Mouse (Mus musculus) megakaryocyte-erythroid progenitor cell, adult 5-6 weeks (primary cell): Measurements from ENCODE around the gene Vars. TPM values are rescaled to one million over a fixed set of nuclear protein-coding genes. Genes with fewer than 3 reads are reported as not detected.
A peak's percentile ranks its signal among the peaks of the same experiment; 100 is the strongest.
"Not testable (repeated sequence)": the region's sequence is repeated elsewhere in the genome, so short reads cannot be mapped to it uniquely, and the experiment has no call there.

ENCODE experiments used
- ATAC-seq: replicated peaks from 2 replicates; pipeline ENCODE4 v1.8.0; 2016; ENCODE audit warnings: mild to moderate bottlenecking, inconsistent platforms; ENCODE audit not compliant: severe bottlenecking, poor library complexity, low FRiP score, low TSS enrichment
- total RNA-seq, 2 experiments: library from RNA; stranded (forward) in 1 of 2; stranded (reverse) in 1 of 2; fragments of 200-1000, 215-1000 nt in 1 of 2; fragments of >200 nt in 1 of 2; fragmentation: Nextera tagmentation in 1 of 2; gene quantifications; 2 replicates each; pipeline ENCODE4 v1.2.3; 2014 to 2017

Gene Vars
- total RNA-seq, 2 experiments from 2014 or later, result 213 to 342 TPM

DNA sequence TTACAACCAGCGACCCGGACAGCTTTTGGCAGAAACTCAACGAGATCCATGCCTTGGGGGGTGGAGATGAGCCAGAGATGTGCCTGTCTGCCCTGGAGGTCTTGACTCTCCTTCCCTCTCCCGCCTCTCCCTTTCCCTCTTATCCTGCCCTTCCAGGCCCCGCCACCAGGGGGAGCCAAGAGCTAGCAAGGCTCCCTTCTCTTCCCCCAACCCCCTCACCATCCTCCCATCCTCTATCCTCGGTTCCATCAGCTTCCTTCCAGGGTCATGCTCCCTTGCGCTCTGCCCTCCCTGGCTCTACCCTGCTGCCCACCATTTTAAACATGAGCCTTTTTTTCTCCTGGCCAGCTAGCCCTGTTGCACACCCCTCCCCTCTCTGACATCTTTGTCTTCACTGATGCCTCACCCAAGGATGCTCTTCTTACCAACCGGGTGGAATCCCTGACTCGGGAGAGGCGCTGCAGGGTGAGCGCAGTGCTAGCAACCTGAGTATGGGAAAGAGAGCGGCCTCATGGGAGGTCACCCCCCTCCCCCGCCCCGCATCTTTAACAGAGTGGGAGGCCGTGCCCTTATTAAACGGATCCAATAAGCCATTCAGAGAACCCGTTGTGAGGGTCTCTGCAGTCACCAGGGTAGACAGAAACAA, 20.5 kb downstream of the Vars start:
- peak; percentile 41 for ATAC-seq

DNA sequence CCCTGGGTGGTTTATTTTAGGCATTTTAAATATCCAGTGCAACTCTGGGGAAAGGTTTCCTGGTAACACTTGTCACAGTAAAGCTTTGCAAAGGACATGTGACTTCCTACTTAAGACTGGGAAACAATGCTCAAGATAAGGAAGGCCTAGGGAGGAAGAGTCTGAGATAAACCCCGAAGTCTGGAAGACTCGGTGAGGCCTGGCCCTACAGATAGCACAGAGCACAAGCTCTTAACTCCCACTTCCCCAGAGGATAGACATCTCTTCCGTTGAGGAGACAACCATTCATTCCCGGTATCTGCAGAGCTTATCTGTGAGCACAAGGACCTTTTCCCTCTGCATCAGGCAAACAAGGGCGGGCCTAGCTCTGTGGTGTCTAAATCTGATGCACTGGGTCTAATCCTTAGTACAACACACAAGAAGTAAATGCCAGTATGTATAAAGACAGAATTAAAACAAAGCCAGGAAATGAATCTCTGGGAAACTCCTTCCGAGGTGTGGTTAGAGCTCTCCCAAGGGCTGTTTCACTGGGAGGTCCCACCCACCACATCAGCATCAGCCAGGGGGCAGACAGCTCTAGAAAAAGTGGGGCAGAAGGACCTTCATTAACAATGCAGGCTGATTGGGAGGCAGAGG, 21.2 kb downstream of the Vars start:
- peak; percentile 76 for ATAC-seq

DNA sequence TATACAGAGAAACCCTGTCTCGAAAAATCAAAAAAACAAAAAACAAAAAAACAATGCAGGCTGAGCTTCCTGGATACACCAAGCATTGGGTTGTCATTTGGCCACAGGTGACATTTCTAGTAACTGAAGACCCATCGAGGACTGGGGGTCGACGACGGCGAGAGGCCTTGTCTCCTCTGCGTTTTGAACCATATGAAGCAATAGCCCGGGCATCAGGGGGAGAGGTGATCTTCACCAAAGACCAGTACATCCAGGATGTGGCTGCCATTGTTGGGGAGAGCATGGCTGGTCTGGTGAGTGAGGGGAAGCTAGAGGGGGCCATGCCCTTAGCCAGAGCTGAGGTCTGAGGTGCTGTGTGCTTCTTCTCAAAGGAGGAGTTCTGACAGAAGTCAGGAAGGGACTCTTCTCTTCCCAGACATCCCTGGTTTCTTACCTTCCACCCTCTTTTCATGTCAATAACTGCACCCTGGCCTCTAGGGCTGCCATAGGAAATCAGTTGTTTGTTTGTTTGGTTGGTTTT, 21.8 kb downstream of the Vars start:
- no peak for ATAC-seq

DNA sequence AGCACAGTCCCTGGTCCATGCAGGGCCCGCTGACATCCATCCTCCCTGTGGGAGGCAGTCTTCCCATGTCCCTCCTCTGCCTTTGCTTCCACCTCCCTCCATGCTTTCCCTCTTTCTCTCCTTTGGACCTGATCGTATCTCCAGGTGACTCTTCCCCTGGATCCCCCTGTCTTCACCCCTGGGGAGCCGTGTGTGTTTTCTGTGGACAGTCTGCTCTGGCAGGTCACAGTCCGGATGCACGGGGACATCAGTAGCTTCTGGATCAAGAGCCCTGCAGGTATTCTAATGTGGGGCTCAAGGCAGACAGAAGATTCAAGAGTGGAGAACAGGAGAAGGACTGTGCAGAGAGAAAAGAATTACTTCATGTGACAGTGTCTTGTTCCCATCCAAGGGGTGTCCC, 22.4 kb downstream of the Vars start:
- no peak for ATAC-seq

DNA sequence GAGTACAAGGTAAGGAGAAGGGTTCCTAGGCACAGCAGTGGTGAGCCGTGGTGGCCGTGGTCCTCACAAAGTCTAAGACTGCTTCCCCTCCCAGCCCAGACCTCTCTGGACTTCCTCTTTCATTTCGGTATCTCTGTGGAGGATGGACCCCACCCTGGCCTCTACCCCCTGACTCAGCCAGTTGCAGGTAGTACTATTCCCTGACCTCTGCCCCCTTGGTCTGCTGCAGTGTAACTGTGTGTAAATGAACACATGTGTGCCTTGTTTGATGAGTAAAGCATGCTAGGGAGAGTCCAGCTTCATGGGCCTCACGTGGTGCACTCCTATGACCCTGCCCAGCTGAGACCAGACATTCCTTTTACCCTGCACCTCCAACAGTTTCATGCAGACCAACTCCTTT, 23.0 kb downstream of the Vars start:
- no peak for ATAC-seq

DNA sequence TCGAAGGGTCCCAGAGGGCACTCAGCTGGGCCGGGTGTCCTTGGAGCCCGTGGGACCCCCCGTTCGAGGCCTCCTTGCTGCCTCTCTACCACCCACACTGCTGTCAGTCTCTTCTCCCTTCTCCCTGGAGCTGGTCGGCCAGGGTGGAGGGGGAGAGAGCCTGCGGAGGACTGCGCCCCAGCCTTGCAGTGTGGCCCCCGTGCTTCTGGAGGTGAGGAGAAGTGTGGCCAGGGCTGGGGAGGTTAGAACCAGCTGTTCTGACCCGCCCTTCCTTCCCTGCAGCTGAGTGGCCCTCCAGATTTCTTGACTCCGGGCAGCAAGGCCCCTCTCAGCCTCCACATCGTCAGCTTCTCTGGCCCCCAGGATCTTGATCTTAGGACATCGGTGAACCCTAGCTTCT, 23.5 kb downstream of the Vars start:
- no peak for ATAC-seq

DNA sequence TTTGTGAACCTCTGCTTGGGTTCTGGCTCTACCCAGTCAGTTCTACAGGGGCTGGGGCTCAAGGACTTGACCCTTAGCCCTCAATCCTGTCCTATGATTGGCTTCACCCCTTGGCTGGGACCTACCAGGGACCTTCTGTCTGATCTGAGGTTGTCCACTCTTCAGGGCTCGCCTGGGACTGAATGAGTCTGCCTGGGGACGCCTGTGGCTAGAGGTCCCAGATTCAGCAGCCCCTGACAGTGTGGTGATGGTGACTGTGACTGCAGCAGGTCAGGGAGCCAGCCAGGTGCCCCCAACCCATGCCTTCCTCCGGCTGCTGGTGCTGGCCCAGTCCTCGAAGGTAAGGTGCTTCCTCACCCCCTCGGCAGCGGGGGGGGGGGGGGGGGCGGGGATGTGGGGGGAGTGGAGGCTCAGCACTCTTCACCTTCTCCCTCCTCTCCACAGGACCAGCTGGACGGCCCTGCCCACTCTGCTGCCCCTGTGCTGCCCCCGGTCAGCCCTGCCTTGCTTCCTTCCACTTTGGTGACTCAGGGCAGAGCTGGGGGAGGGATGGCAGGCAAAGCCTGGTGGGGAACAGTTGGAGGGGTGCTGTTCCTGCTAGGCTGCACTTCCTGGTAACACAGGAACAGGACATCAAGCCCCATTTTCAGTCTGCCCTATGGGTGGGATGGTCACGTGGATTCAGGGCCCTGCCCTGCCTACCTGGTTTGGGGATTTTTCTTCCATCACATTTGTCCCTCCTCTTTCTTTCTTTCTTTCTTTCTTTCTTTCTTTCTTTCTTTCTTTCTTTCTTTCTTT, 24.1 kb downstream of the Vars start:
- no peak for ATAC-seq

DNA sequence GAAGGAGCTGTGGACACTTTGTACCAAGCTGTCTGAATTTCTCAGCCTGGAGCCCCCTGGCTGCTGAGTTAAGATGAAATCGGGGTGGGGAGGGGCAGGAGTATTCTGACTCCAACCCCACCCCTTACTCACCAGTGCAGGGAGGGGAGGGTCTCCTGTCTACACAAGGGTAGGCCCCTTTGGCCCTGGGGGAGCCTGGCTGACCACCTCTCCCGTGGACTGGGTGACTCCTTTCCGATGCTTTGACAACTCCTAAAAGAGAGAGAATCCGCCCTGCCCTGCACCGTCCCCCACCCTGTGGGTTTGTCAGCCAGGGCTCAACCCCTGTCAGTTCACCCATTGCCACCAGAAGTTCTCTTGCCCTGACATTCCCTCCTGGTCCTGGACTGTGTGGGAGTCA, 25.4 kb downstream of the Vars start:
- no peak for ATAC-seq

DNA sequence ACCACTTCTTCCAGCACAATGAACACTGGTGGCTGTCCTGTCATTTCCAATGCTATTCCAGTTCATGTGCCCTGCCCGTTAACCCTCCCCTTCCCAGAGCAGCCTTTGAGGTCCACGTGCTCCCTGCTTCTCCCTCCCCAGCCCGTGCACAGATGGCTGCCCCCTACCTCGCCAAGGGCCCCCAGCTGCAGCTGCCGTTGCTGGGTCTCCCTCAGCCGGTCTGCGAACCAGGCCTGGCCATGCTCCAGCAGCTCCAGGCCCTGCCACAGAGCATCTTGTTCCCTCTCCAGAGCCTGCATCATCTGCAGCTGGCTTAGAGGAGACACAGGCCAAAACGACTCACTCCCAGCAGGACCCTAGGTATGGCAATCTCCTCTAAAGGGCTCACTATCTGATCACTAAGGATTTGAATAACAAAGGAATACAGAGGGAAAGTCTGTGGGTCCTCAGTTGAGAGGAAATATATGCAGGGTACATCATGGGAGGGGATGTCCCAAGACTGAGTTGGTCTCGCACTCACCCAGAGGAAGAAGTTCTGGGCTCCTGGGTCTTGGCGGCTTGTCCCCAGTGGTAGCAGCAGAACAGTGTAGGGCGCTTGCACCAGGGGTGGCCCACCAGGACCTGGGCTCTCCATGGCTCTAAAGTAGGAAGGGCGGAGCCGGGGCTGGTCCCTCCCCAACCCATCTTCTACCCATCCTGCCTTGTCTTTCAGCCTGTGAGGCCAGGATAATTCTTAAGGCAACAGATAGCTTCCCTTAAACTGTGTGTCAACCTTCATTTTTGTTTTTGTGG, 26.7 kb downstream of the Vars start, which contains the start of gene Sapcd1:
Sapcd1 (minus strand) TSS at position 740 of the 792 bp plus-strand sequence.
- 0 out of 2 replicates have a peak, but pooled peaks have one; percentile 15 for ATAC-seq

DNA sequence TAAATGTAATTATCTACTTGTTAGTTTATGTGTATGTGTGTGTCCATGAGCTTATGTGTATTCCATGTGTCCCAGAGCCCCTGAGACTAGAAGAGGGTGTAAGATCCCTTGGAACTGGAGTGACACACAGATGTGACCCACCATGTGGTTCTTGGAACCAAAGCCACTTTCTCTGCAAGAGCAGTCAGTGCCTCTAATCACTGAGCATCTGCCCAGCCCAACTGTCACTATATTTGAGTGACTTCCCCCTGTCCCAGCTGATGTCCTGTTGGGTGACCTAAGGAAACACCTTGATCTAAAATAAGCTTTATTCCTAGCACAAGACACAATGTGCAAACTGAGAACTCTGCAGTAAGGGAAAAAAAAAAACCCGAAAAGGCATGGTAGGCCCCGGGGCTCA, 27.5 kb downstream of the Vars start:
- ATAC-seq, result no peak

DNA sequence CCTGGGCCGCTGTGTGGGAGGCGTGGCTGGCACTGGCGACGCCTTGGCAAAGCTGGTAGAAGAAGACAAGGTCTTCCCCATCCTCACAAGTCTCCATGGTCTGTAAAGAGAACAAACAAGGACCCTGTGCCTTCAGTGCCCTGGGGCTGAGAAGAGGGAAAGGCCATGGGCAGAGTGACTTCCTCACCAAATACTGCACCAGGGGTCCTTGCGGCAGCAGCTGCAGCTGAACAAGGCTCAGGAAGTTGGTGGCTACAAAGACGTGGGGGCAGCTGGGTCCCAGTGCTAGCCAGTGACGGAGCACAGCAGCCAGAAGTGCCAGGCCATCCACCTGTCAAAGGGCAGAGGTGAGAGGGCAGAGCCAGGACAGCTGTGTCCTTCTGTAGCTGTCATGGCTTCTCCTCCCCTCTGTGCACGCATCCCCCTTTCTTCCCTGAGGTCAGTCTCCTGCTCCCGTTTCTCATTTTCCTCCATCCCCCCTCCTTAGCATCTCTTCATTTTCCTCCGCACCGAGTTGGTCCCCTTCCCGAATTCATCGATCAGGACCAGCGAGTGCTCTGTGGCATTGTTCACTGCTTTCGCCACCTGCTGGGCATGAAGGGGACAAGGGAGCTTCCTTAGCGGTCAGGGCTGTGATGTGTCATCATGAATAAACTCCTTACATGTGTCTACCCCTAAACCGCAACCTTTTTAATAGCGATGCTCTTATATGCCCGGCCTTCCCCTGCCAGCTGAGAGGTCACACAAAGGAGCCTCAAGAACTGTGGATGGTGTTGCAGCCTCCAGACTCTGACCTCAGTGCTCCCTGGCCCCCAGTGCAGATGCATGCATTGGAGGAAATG, 29.1 kb downstream of the Vars start:
- ATAC-seq, result 0 out of 2 replicates have a peak, but pooled peaks have one; percentile 23

DNA sequence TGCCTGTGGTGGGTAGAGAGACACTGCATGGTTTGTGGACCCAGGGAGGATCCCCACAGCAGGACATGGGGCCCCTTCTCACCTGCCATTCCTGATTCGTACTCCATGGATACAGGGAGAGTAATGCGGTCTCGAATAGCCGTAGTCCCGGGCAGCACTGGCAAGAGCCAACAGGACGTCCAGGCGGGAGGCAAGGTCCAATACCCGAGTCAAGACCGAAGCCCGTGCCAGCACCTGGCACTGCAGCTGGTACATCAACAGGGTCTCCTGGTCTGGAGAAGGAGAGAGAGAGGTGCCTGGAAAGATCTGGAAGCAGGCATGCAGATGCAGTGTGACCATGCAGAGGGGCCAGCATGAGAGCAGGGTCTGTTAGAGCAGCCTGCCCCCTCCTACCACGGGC, 30.5 kb downstream of the Vars start:
- no peak for ATAC-seq

DNA sequence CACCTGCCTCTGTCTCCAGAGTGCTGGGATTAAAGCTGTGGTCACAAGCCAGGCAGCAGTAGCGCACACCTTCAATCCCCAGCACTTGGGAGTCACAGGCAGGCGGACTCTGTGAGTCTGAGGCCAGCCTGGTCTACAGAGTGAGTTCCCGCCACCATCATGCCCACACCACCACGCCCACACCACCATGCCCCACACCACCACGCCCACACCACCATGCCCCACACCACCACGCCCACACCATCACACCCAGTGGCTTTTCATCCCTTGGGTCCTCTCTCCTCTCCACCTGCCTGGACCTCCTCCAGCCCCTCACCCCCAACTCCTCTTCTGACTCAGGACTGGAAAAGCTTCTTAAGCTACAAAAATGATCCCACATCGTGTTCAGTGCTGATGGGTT, 31.1 kb downstream of the Vars start:
- 0 out of 2 replicates have a peak, but pooled peaks have one; percentile 31 for ATAC-seq

DNA sequence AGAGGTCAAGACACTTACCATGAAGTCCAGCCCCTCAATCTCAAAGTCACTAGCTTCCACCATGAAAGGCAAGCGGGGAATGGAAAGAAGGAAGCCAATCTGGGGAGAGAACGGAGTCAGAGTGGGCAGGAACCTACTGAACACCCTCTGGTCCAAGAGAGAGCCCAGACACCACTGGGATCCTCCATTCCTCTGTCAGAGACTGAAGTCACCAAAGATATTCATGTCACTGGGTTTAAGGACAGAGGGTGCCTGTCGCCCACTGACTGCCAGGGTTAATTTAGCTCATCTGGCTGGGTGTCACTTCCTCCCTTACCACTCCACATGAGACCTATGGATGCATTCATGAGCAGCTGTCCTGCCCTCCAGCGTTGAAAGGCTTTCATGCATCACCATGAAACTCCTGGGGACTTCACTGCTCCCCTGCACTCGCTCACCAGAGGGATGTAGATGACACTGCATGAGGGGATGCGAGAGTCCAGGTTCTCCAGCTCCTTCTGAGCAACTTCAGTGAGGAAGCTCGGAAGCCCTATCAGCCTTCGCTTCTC, 31.6 kb downstream of the Vars start:
- no peak for ATAC-seq

DNA sequence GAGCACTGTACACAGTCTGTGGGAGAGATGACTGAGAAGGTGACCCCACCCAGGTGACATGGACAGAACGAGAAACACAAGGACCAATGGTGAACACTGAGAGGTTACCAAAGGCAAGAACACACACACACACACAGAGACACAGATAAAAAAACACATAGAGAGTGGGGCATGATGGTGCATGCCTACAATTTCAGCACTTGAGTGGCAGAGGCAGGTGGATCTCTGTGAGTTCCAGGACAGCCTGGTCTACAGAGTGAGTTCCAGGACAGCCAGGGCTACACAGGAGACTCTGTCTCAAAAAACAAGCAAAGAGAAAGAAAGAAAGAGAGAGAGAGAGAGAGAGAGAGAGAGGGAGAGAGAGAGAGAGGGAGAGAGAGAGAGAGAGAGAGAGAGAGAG, 32.9 kb downstream of the Vars start:
- ATAC-seq, result not testable (repeated sequence)

DNA sequence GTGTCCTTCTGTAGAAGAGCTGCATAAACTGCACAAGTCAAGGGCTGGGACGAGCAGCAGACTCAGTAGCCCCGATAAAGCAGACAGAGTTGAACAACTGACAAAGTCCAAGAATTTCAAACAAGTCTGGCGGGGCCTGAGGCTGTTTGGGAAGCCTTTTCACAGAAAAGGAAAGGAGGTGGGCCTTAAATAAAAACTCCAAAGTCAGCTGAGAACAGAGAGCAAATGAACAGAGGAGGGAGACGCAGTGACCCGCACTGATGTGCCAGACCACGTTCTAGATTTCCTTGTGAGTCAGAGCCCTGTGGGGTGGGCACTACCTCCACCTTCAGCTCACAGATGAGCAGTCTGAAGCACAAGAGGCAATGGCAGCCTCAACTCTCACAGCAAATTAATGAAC, 34.1 kb downstream of the Vars start:
- ATAC-seq, result no peak

DNA sequence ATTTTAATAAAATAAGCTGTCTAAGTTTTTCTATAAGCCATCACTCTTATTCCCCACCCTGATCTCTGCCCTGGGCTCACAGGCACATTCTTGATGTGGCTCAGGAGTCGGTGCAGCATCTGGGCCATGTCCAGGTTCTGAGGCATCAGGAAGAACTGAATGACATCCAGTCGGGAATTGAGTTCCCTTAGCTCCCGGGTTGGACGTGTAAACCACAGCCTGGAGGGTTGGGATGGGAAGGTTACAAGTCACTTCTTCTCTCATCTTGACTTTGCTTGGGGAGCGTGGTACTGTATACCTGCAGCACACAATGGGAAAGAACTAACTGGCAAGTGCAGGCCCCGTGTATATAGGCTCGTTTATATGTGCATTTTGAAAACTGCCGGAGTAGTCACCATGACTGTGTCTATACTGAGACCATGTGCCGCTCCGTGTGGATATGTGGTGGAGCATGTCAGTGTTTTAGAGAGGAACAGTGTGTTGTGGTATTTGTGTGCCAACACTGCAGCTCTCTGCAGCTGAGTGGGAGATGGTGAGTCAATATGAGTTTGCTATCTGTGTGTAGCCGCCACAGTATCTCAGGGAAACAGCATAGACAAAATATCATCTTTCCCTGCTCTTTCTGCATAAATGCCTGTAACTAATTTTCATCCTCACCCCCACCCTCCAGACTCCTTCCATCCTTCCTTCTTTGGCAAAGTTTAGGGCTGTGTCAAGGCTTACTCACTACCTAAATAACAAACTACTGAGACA, 38.5 kb downstream of the Vars start:
- ATAC-seq, result no peak

DNA sequence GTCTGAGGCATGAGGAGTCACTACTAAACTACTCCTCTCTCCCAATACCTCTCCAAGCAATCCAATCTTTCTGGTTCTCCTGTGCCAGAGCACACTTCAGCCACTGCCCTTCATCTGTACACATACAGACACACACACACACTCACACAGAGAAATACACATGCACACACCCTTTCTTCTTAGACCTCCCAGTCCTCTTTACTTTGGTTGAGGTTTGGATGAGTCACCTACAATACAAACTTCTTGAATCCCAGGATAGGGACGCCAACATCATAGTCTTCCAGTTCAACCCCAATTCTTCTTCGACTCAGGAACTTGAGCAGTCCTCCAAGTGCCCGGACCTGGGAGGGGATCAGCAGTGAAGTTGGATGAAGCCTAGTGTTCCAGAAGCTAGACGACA, 43.0 kb downstream of the Vars start:
- ATAC-seq, result no peak
